Mouse (Mus musculus) cerebellum, postnatal 36 days (tissue): ENCODE measurements around the gene Gm37419.

Experiments
- DNase-seq, 2 experiments: peaks; one replicate each; pipeline ENCODE4 v3.0.0; 2021 to 2022; ENCODE audit warnings: mixed read lengths in 2 of 2

The Gm37419 gene

DNA sequence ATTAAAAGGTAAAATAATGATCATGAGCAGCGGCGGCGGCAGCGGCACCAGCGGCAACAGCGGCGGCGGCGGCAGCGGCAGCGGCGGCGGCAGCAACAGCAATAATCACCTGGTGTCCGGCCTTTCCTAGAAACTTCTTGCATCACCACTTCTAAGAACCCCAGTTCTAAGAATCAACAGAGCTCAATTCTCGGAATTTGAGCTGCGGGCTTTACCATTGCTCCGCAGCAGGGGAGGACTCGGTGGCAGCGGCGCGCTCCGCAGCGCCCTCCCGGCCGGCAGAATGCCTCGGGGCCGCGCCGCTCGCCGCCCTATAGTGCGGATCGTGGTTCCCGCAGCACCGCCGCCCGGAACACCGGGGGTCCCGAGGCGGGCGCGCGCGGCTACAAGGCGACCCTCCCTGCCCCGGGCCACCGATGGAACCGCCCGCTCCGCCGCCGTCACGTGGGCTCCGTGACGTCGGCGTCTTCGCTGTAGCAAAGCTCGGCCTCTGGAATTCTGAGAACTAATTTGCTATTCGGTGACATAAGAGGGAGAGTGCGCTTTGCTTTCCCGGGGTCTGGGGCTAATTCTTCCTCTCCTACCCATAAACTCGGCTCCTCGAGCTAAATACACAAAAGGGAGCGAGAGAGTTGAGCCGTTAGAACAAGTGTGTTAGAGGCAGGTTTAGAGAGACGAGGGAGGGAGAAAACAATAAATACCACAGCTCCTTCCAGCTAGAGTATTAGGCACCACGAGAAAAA lies at the start of gene Gm37419, which contains the start of gene Bcl6:
Gm37419 (plus strand) TSS at position 17 of the 743 bp plus-strand sequence.
Bcl6 (minus strand) TSS at position 387 of the 743 bp plus-strand sequence.
- peak; percentile 87 to 91 for DNase-seq

DNA sequence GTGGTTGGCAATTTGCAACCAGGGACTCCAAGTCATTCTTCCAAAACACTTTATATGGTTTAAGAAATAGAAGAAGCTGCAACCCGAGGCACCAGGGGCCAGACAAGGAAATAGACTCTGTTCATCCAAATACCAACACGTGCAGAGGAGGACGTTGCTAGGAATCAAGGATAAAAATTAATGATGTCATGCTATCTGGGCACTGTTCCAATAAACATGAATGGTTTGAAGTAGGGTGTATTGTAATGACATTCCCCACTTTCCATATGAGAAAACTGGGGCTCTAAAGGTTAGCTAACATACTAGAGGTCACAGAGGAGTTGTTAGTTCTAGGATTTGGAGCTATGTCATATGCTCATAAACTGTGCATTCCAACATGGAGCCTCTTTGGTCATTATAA lies 43.5 kb upstream of the Gm37419 start:
- no peak for DNase-seq

DNA sequence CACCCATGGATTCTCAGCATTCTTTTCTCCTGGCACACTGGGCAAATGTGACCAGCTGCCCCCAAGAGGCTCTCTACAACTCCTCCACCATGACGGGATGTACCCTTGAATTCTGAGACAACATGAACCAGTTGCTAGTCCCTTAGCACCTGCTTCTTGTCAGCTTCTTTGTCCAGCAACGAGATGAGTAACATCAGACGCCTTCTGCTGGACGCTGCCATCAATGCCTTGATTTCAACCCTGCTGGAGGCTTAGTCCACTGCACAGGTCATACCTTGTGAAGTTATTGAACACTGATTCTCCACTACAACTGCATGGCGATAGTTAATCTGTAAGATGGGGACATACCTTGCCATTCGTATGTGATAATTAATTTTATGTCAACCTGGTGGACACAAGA lies 40.6 kb upstream of the Gm37419 start:
- DNase-seq, result no peak

DNA sequence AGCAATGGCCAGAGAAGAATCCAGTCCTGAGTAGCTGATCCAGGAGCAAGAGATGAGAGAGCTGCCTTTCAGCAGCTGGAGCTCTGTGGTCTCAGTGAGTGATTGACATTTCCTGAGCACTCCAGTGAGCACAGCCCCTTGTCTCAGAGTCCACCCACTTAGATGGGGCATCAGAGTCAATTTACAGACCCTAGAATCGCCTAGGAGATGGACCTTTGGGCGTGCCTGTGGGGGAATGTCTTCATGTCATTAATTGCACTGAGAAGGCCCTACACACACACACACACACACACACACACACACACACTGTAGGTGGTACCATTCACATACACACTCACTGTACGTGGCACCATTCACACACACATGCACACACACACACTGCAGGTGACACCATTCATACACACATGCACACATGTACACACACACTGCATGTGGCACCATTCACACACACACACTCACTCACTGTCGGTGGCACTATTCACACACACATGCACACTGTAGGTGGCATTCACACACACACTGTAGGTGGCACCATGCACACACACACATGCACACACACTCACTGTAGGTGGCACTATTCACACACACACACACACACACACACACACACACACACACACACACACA lies 36.1 kb upstream of the Gm37419 start:
- no peak for DNase-seq

DNA sequence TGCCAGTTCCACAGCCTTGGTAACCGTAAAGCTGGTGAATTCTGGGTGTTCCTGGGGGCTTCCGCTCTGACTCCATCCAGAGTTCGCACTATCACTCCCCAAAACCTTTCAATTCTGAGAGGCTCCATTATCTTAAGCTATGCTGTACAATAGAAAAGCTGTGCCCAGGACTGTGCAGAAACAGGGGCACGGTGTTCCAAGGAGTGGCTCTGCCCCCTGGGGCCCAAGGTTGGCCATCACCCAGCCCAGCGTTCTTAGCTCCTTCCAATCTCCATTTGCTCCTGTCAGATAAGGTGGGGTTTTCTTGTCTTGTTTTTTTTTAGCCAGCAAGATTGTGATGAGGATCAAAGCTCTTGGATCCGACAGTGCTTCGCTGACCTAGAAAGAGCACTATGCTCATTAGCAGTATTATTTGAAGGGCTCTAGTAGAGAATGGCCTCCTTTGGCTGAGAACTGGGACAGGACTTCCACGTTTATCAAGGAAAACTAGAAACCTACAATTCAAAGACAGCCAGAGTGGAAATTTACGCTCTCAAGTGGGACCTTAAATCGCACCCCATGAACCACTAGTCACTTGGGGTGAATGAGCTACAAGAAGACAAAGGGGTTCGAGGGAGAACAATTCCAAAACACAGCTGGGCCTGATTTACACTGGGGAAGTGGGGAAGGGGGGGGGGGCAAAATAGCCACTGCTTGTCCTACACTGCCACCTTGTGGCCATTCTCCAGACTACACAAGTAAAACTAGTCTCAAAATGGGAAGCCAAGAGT lies 34.9 kb upstream of the Gm37419 start:
- DNase-seq, result peak in 1 of 2 experiments; percentile 59

DNA sequence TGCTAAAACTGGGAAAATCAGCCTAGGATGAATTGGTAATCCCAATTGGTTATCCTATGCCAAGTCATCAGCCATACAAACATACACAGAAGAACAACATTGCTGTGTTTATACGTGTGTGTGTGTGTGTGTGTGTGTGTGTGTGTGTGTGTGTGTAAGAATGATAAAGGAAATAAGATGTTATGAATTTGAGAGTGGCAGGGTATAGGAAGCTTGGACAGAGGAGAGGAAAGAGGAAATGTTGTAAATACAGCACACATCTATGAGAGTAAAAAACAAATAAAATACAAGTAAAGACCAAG lies 34.4 kb upstream of the Gm37419 start:
- no peak for DNase-seq

DNA sequence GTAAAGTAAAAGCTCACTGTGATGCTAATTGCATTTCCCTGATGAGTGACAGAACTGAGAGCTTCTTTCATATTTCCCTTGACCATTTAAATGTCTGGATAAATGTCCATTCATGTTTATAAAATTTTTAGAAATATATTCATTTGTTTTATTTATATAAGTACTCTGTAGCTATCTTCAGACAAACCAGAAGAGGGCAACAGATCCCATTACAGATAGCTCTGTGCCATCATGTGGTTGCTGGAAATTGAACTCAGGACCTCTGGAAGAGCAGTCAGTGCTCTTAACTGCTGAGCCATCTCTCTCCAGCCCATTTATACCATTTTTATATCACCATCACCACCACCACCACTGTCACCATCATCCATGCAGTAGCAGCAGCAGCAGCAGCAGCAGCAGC lies 29.3 kb upstream of the Gm37419 start:
- no peak for DNase-seq

DNA sequence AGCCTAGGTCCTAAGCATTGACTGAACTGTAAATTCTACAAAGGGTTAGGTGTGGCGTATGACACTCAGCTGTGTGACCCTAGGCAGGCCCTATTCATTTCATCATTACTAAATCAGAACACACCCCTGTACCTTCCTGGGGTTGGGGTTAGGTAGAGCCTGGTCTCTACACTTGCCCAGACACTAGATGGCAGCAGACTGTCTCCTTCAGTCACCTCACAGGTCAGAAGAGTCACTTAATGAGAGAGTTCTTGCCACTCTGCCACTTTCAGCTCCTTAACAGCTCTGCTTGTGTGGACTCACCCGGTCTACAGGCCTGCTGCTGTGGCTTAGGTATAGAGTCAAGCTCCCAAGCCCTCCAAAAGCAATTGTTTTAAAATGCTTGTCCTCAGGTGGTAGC lies 25.9 kb upstream of the Gm37419 start:
- DNase-seq, result no peak

DNA sequence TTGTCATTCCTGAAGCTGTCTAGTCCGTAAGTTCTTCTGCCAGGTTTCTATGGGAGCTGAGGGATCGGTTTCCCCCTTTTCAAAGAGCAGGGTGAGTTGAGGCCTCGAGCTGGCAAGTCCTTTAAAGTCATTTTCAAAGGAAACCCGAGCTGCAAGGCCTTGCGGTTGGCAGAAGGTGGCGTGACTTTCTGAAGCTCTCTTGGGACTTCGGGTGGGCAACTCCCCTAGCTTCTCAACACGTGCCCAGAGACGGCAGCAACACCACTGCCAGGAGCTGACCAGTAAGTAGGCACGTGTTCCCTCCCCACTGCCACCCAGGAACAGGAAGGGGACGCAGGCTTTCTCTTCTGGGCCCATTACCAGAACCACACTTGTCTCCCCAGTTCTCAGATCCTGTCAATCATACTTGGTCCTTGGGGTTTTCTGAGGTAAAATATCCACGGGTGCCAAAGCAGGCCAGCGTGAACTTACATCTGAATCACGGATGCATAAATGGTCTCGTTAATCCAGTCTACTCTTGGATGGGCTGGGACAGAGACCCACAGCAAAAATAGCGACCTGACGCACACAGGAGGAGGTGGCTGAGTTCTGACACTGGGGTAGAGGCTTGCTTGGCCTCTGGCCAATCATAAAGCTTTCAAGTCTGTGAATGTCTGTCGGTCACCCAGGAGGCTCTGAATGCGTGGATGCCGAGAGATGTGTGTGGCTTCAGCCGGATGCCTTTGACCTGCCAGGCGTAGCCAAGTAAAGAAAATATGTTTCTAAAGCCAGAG lies 24.2 kb upstream of the Gm37419 start:
- no peak for DNase-seq

DNA sequence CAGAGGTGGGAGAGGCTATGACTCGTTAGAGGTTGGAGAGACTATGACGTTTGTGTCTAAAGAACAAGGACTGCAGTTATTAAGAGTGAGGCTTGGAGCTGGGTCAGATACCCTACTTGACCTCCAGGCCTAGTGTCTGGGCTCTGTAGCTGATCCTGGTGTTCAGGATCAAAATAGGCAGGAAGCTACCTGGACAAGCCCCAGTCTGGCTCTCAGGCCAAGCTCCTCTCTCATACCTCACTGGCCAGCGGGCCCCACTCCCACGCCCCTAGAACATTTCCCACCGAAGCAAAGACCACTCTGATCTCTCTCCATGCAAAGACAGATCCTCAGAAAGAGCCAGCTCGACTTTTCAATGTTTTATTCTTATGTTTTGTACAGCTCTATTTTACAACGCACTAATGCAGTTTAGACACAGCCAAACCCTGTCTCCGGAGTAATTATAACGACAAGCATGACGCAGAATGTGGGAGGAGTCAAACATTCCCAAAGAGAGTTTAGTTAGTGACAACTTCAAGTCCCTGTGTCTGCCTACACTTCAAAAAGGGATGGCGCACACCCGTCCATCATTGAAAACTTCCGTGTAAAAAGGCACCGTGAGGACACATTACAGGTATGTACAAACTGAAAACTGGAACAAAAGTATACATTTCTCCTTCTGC lies 23.4 kb upstream of the Gm37419 start:
- DNase-seq, result no peak

DNA sequence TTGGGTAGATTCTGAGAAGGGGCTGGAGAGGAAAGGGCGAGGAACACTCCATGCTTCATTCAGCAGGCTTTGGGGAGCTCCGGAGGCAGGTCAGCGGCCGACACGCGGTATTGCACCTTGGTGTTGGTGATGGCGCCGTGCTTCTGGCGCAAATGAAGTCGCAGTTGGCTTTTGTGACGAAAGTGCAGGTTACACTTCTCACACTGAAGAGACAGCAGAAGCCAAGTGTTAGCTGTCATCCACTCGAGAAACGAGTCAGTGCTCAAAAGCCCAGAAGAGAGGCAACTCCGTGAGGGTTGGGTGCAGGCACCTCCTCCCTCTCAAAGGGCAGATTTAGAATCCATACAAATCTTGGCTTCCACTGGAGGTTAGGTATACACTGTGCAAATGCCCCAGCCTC lies 22.2 kb upstream of the Gm37419 start:
- no peak for DNase-seq

DNA sequence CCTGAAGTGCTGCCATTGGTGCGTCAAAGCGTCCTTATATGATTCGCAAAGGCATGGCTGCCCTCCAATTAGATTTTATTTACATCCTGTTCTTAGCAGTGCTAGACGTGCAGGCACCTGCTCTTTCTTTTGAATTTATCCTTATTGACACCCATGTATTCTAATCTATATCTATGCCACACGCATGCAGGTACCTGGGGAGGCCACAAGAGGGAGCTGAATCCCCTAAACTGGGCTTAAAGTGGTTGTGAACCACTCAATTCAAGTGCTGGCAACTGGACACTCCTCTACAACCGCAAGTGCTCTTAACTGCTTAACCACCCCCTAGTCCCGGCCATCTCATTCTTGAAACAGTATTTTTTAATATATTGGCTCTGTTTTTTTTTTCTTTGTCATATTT lies 21.0 kb upstream of the Gm37419 start:
- DNase-seq, result no peak

DNA sequence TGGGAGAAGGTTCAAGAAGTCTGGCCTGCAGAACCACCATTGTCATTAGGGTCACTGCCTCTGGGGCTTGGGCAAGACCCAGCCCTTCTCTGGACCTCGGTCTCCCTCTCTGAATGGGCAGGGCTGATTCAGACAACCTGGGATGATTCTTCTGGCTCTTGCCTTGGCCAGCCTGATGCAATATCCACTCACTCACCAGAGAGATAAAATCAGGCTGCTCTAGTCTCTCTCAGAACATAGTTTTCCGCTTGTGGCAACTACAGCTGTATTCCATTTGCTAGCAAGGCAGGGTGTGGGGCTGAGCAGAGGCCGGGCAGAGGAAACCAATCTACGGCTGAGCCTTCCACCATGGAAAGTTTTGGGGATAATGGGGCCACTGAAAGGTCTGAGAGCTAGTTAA lies 19.4 kb upstream of the Gm37419 start:
- no peak for DNase-seq

DNA sequence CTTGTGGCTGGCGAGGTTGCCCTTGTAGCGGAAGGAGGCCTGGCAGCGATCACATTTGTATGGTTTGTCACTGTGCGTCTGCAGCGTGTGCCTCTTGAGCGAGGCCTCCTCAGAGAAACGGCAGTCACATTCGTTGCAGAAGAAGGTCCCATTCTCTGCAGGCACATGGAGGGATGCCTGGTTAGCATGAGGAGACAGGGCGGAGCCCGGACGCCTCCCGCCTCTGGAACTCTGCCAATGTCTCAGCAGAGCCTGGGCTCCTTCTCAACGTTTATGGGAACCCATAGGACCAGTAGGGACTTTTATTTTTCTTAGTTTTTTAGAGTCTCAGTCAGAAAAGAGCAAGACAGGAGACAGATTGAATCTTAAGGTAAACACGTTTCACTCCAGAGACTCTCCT lies 18.4 kb upstream of the Gm37419 start:
- no peak for DNase-seq

DNA sequence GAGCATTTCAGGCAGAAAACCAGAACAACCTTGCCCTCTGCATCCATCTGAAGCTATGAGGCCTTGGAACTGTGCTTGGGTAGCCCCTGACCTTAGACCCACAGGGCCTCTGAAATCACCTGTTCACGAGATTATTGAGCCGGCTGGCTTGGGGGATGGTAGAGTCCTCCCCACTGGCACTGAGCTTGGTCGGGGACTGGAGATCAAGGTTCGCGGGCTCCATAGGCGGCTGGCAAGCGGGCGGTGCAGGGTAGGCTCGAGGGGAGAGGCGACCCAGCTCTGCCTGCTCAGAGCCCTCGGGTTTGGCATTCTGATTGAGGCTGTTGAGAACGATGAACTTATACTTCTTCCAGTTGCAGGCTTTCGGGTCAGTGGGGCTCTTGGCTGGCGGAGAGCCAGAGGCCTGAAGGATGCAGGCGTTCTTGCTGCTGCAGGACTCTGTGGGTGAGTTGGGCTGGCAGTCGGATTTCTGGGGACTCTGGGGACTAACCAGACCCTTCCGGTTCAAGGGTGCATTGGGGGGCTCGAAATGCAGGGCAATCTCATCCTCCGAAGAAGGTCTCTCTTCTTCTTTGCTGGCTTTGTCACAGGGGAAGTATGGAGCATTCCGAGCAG lies 16.0 kb upstream of the Gm37419 start:
- no peak for DNase-seq

DNA sequence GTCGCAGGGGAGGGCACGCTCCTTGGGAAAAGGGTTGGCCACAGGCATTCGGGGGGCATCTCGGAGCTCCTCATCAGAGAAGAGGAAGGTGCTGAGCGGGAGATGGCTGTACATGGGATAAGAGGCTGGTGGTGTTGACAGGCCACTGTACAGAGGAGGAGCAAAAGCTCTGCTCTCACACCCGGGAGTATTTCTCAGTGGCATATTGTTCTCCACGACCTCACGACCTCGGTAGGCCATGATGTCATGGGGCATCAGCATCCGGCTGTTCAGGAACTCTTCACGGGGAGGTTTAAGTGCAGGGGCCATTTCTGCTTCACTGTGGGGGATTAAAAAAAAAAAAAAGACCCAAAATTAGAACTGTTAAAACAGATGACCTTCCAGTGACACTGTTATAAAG lies 15.4 kb upstream of the Gm37419 start:
- DNase-seq, result no peak

DNA sequence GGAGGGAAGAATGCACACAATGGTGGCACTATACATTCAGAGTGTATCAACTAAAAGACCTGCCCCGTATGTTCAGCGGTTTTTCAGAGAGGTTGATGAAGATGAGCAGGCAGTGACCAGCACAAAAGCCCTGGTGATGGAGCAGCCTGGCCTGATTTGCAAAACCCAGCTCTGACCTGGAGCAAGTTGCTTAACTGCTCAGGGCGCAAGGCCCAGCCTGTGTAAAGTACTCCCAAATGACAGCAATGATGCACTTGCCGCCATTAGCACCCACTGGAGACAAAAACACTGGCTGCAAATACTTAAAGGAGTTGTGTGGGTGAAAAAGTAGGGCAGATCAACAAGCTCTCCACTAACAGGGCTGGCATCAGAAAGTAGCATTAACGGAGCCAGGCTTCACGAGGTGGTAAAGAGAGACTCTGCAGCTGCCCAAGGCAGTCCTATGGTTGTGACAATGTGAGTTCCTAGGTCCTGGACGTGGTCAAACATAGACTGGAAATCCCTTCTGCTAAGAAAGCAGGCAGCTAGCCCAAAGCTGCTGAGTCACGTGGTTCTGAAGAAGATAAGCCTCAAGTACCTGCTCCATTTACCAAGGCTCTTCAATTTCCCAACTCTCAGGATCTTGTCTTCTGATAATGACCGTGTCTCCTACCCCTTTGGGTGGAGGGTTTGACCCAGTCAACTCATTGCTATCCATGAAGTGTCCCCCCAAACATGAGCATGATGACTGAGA lies 14.5 kb upstream of the Gm37419 start:
- no peak for DNase-seq

DNA sequence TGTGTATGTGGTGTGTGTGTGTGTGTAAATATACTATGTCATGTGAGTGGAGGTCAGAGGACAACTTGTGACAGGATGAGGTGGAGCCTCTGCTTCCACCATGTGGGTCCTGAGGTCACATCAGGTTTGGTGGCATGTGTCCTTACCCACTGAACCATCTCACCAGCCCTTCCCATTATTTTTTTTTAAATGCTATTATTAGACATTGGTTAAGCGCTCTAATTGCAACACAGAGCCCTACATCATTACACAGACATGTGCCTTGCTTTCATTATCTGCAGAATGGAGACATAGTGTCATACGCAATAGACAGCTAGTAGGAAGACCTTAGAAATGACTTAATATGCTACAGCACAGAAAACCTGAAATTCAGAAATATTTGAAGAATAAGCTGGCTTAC lies 12.1 kb upstream of the Gm37419 start:
- no peak for DNase-seq

DNA sequence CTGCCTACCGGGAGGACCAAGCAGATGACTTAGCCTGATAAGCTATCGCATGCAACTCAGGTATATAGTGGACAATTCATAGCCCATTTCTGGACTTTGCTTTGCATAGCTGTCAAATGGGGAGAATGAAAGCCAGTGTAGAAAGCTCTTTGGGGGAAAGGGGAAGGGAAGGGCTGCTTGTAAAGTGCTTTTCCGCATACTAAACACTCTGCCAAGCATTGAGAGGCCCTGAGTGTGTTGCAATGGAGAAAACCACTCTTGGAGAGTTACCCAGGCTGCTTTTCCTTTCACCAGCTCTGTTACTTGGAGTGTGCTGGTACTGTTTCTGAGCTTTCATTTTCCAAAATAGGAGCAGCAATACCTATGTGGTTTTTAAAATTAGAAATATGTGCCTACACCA lies 10.6 kb upstream of the Gm37419 start:
- no peak for DNase-seq

DNA sequence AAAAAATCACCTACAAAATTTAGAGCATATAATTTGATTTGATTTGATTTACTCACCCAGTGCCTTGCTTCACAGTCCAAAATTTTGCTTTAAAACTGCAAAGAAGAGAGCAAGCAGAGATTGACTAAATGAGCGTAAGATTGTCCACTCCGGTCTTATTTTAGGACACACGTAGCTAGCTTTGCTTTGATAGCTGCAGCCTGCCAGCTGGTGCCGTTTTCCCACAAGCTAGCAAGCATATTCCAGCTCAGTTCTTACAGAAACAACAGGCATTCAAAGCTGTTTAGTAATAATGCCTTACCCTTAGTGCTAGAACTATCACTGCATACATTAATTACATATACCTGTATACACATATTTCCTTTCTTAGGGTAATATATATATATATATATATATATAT lies 9.8 kb upstream of the Gm37419 start:
- no peak for DNase-seq

DNA sequence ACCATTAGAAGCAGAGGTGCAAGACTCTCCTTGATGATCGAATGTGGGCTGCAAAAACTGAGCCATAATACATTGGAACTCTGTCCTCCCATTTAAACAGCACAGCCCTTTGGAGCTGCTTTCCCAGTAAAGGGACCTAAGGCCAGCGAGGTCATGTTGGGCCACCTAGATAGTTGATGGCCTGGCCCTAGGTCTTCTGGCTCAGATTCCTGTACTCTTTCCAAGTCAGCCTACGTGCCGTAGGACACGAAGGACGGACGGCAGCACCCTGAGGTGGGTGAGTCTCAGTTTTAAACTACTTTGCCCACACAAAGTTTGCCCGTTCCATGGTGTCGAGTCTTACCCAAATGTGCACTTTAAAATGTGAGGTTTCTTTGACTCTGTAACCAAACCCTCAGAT lies 8.8 kb upstream of the Gm37419 start:
- no peak for DNase-seq
